Mouse (Mus musculus) limb, embryonic 12.5 days (tissue): ENCODE results near the gene Bsdc1. TPM values are rescaled to one million over a fixed set of nuclear protein-coding genes. Genes with fewer than 3 reads are reported as not detected.

Source experiments
- ATAC-seq: fragments of 200-750 bp; cut with Nextera tagmentation; 2 replicates; pipeline ENCODE4 v1.8.0; 2017; ENCODE audit warnings: low read depth, moderate TSS enrichment; ENCODE audit not compliant: insufficient number of reproducible peaks, insufficient read depth, low FRiP score, low TSS enrichment
- H3K27ac ChIP-seq: fragments of 300-500 bp; sonication (generic); 2 replicates; pipeline ENCODE4 v1.5.1; 2016; ENCODE audit warnings: mild to moderate bottlenecking, moderate library complexity
- H3K27me3 ChIP-seq: fragments of 300-500 bp; sonication (generic); 2 replicates; pipeline ENCODE4 v1.6.1; 2016; ENCODE audit warnings: mild to moderate bottlenecking, moderate library complexity
- H3K36me3 ChIP-seq: fragments of 300-500 bp; sonication (generic); 2 replicates; pipeline ENCODE4 v1.6.1; 2016; ENCODE audit warnings: mild to moderate bottlenecking, moderate library complexity
- H3K4me1 ChIP-seq: fragments of 300-500 bp; sonication (generic); replicated peaks from 2 replicates; pipeline ENCODE4 v1.6.1; 2016
- H3K4me2 ChIP-seq: fragments of 300-500 bp; sonication (generic); 2 replicates; pipeline ENCODE4 v1.6.1; 2016; ENCODE audit warnings: mild to moderate bottlenecking, moderate library complexity
- H3K4me3 ChIP-seq: fragments of 300-500 bp; sonication (generic); replicated peaks from 2 replicates; pipeline ENCODE4 v1.5.1; 2016; ENCODE audit warnings: mild to moderate bottlenecking
- H3K9ac ChIP-seq: fragments of 300-500 bp; sonication (generic); replicated peaks from 2 replicates; pipeline ENCODE4 v1.6.1; 2016; ENCODE audit warnings: mild to moderate bottlenecking, moderate library complexity
- H3K9me3 ChIP-seq: fragments of 300-500 bp; sonication (generic); 2 replicates; pipeline ENCODE4 v1.6.1; 2016; ENCODE audit warnings: mild to moderate bottlenecking, moderate library complexity
- WGBS: fragments of 180-500 bp; shearing (Covaris S2); methylation state at CpG from one replicate; pipeline ENCODE4 v1.1.7; 2016; 5-methylcytosine and 5-hydroxymethylcytosine counted together
- polyA plus RNA-seq: library from polyadenylated mRNA; unstranded; fragments of >200 nt; fragmentation: Nextera tagmentation; extraction: Ambion mirVana; gene quantifications from 2 replicates; pipeline ENCODE4 v1.2.1, GENCODE M21; 2016

Gene Bsdc1
- polyA plus RNA-seq, 1 experiment from 2014 or later, result 24.6 TPM

- no peak overlapping the region for H3K4me2 ChIP-seq
- H3K9me3 ChIP-seq, result no peaks in the 10 kb centered on the region
- no peak overlapping the region for H3K9ac ChIP-seq
- no peak for ATAC-seq
- no peak overlapping the region for H3K27ac ChIP-seq
- peaks cover 97% of the 10 kb centered on the region for H3K36me3 ChIP-seq
- WGBS, result 84% methylated on average over 1 of the region's 1 CpGs
- no peaks in the 10 kb centered on the region for H3K4me1 ChIP-seq
- no peaks in the 10 kb centered on the region for H3K27me3 ChIP-seq
- no peak overlapping the region for H3K4me3 ChIP-seq
Observed at GRCm38 (mm10) chr4:129481090-129481489, 19.7 kb downstream of the Bsdc1 start.

- peaks cover 29% of the 10 kb centered on the region for H3K36me3 ChIP-seq
- 0 out of 2 replicates have a peak, but pooled peaks have one; percentile 30 for ATAC-seq
- H3K27ac ChIP-seq, result no peak within 1 kb of the TSS
- H3K27me3 ChIP-seq, result peaks cover 39% of the 10 kb centered on the region
- peaks cover 12% of the 10 kb centered on the region for H3K4me1 ChIP-seq
- H3K9ac ChIP-seq, result peak within 1 kb of the TSS; percentile 50; the same call in 1 of the 2 replicates
- no peaks in the 10 kb centered on the region for H3K9me3 ChIP-seq
- H3K4me2 ChIP-seq, result peak within 1 kb of the TSS; percentile 69
- 4% methylated on average over 70 of the region's 70 CpGs for WGBS
- peak within 1 kb of the TSS; percentile 38 for H3K4me3 ChIP-seq
Observed at GRCm38 (mm10) chr4:129490972-129491880, 29.8 kb downstream of the Bsdc1 start, which contains the start of the genes Tssk3 and Fam229a. TSS of gene Tssk3 (minus strand) at chr4:129491022. TSS of gene Fam229a (plus strand) at chr4:129491190.

GRCm38 (mm10) chr4:129494681-129495080, 33.3 kb downstream of the Bsdc1 start:
- Histone ChIP-seq H3K4me3 (no peak overlapping the region), H3K36me3 (no peaks in the 10 kb centered on the region), H3K4me1 (peaks cover 19% of the 10 kb centered on the region), H3K27ac (no peak overlapping the region), H3K27me3 (peaks cover 33% of the 10 kb centered on the region), H3K9me3 (no peaks in the 10 kb centered on the region), H3K9ac (no peak overlapping the region), H3K4me2 (no peak overlapping the region)
- WGBS, result 69% methylated on average over 7 of the region's 7 CpGs
- no peak for ATAC-seq

- no peak overlapping the region for H3K4me2 ChIP-seq
- WGBS, result 42% methylated on average over 16 of the region's 16 CpGs
- H3K27ac ChIP-seq, result peak overlapping the region; percentile 37; the same call in 1 of the 2 replicates
- H3K9me3 ChIP-seq, result no peaks in the 10 kb centered on the region
- H3K4me1 ChIP-seq, result peaks cover 18% of the 10 kb centered on the region
- H3K4me3 ChIP-seq, result no peak overlapping the region
- no peak for ATAC-seq
- no peak overlapping the region for H3K9ac ChIP-seq
- H3K36me3 ChIP-seq, result no peaks in the 10 kb centered on the region
- H3K27me3 ChIP-seq, result peaks cover 22% of the 10 kb centered on the region
Observed at GRCm38 (mm10) chr4:129495672-129496562, 34.5 kb downstream of the Bsdc1 start.

- no peak overlapping the region for H3K9ac ChIP-seq
- peaks cover 15% of the 10 kb centered on the region for H3K27me3 ChIP-seq
- peak overlapping the region; percentile 37; the same call in 1 of the 2 replicates for H3K27ac ChIP-seq
- no peak overlapping the region for H3K4me2 ChIP-seq
- H3K4me3 ChIP-seq, result no peak overlapping the region
- H3K4me1 ChIP-seq, result peaks cover 14% of the 10 kb centered on the region
- ATAC-seq, result no peak
- 32% methylated on average over 6 of the region's 6 CpGs for WGBS
- no peaks in the 10 kb centered on the region for H3K36me3 ChIP-seq
- H3K9me3 ChIP-seq, result no peaks in the 10 kb centered on the region
Observed at GRCm38 (mm10) chr4:129496631-129497030, 35.2 kb downstream of the Bsdc1 start.

GRCm38 (mm10) chr4:129498941-129499340, 37.6 kb downstream of the Bsdc1 start:
- Histone ChIP-seq H3K4me1 (peaks cover 10% of the 10 kb centered on the region), H3K4me3 (no peak overlapping the region), H3K9ac (no peak overlapping the region), H3K4me2 (no peak overlapping the region), H3K9me3 (no peaks in the 10 kb centered on the region), H3K27me3 (no peaks in the 10 kb centered on the region), H3K27ac (peak overlapping the region; percentile 45; the same call in 1 of the 2 replicates), H3K36me3 (no peaks in the 10 kb centered on the region)
- no peak for ATAC-seq
- 75% methylated on average over 3 of the region's 3 CpGs for WGBS

GRCm38 (mm10) chr4:129500017-129500416, 38.6 kb downstream of the Bsdc1 start:
- peak overlapping the region; percentile 64 for H3K4me2 ChIP-seq
- peak overlapping the region; percentile 91 for H3K27ac ChIP-seq
- peaks cover 10% of the 10 kb centered on the region for H3K4me1 ChIP-seq
- peak overlapping the region; percentile 54 for H3K4me3 ChIP-seq
- 82% methylated on average over 8 of the region's 8 CpGs for WGBS
- no peaks in the 10 kb centered on the region for H3K27me3 ChIP-seq
- H3K9me3 ChIP-seq, result no peaks in the 10 kb centered on the region
- H3K36me3 ChIP-seq, result no peaks in the 10 kb centered on the region
- H3K9ac ChIP-seq, result no peak overlapping the region; the same call in 1 of the 2 replicates
- ATAC-seq, result no peak

- H3K27me3 ChIP-seq, result no peaks in the 10 kb centered on the region
- H3K4me2 ChIP-seq, result peak overlapping the region; percentile 64
- peaks cover 10% of the 10 kb centered on the region for H3K4me1 ChIP-seq
- 2% methylated on average over 47 of the region's 49 CpGs for WGBS
- no peaks in the 10 kb centered on the region for H3K9me3 ChIP-seq
- peak overlapping the region; percentile 66 for H3K9ac ChIP-seq
- H3K36me3 ChIP-seq, result no peaks in the 10 kb centered on the region
- peak overlapping the region; percentile 54 for H3K4me3 ChIP-seq
- peak overlapping the region; percentile 91 for H3K27ac ChIP-seq
- ATAC-seq, result peak; percentile 84
Observed at GRCm38 (mm10) chr4:129500607-129501566, 39.5 kb downstream of the Bsdc1 start.

- no peak overlapping the region for H3K4me2 ChIP-seq
- no peaks in the 10 kb centered on the region for H3K27me3 ChIP-seq
- H3K9me3 ChIP-seq, result no peaks in the 10 kb centered on the region
- H3K9ac ChIP-seq, result no peak overlapping the region
- WGBS, result 66% methylated on average over 9 of the region's 9 CpGs
- H3K4me1 ChIP-seq, result peaks cover 4% of the 10 kb centered on the region; the same call in 1 of the 2 replicates
- ATAC-seq, result no peak
- no peak overlapping the region for H3K27ac ChIP-seq
- no peak overlapping the region for H3K4me3 ChIP-seq
- H3K36me3 ChIP-seq, result no peaks in the 10 kb centered on the region
Observed at GRCm38 (mm10) chr4:129502327-129502888, 41.0 kb downstream of the Bsdc1 start.

- no peaks in the 10 kb centered on the region for H3K36me3 ChIP-seq
- ATAC-seq, result no peak
- WGBS, result 73% methylated on average over 11 of the region's 11 CpGs
- no peak overlapping the region for H3K9ac ChIP-seq
- H3K4me3 ChIP-seq, result no peak overlapping the region
- no peak overlapping the region for H3K4me2 ChIP-seq
- H3K27me3 ChIP-seq, result no peaks in the 10 kb centered on the region
- no peak overlapping the region for H3K27ac ChIP-seq
- H3K4me1 ChIP-seq, result peaks cover 4% of the 10 kb centered on the region; the same call in 1 of the 2 replicates
- no peaks in the 10 kb centered on the region for H3K9me3 ChIP-seq
Observed at GRCm38 (mm10) chr4:129502901-129503444, 41.6 kb downstream of the Bsdc1 start.
